ENCODE assay signal across 8 mouse cellular contexts in genomic region chr13:37778594-37779231, GRCm38 (mm10). TPM values are rescaled to one million over a fixed set of nuclear protein-coding genes. Genes with fewer than 3 reads are reported as not detected.
DNase-seq lines count a peak whose midpoint lies in the region; ATAC-seq and TF ChIP-seq lines count a peak whose summit lies in the region.

No protein-coding gene starts in this region.

- no peaks in the 10 kb centered on the region for H3K36me3 ChIP-seq in testis, adult 2 months (ENCODE audit: control insufficient read depth, insufficient read depth, low read length)
- H3K36me3 ChIP-seq in embryonic facial prominence, embryonic 11.5 days (replicated peaks; ENCODE audit: control insufficient read depth, insufficient read depth, low read depth, low read length): no peaks in the 10 kb centered on the region
- no peaks in the 10 kb centered on the region for H3K36me3 ChIP-seq in heart, embryonic 10.5 days
- H3K36me3 ChIP-seq in kidney, embryonic 14.5 days (ENCODE audit: control insufficient read depth, insufficient read depth, low read length): no peaks in the 10 kb centered on the region
- H3K36me3 ChIP-seq in liver, embryonic 12.5 days: no peaks in the 10 kb centered on the region
- H3K36me3 ChIP-seq in midbrain, postnatal 0 days (ENCODE audit: insufficient read depth, low read length): no peaks in the 10 kb centered on the region
- no peaks in the 10 kb centered on the region for H3K36me3 ChIP-seq in stomach, embryonic 15.5 days

- no peak for DNase-seq in testis, postnatal 14 days (ENCODE audit: low spot score)
- DNase-seq in embryonic facial prominence, embryonic 11.5 days (ENCODE audit: low spot score): peak; percentile 36
- no peak for DNase-seq in heart, embryonic 10.5 days (ENCODE audit: low spot score)
- peak; percentile 76 for DNase-seq in midbrain, postnatal 0 days (ENCODE audit: low spot score)

- H3K9me3 ChIP-seq in embryonic facial prominence, embryonic 11.5 days (replicated peaks; ENCODE audit: control insufficient read depth, low read length): no peaks in the 10 kb centered on the region
- H3K9me3 ChIP-seq in heart, embryonic 10.5 days: no peaks in the 10 kb centered on the region
- H3K9me3 ChIP-seq in kidney, embryonic 14.5 days (ENCODE audit: control insufficient read depth, low read length): no peaks in the 10 kb centered on the region
- no peaks in the 10 kb centered on the region for H3K9me3 ChIP-seq in liver, embryonic 12.5 days (replicated peaks)
- H3K9me3 ChIP-seq in midbrain, postnatal 0 days (ENCODE audit: low read length): no peaks in the 10 kb centered on the region
- no peaks in the 10 kb centered on the region for H3K9me3 ChIP-seq in stomach, embryonic 15.5 days

- no peak overlapping the region for H3K27ac ChIP-seq in testis, adult 2 months (ENCODE audit: control insufficient read depth, insufficient read depth, low read depth, low read length)
- no peak overlapping the region for H3K27ac ChIP-seq in embryonic facial prominence, embryonic 11.5 days (replicated peaks; ENCODE audit: low read depth, low read length)
- peak overlapping the region; percentile 84 for H3K27ac ChIP-seq in heart, embryonic 10.5 days
- no peak overlapping the region for H3K27ac ChIP-seq in kidney, embryonic 14.5 days (ENCODE audit: low read depth, low read length)
- H3K27ac ChIP-seq in liver, embryonic 12.5 days: peak overlapping the region; percentile 49
- peak overlapping the region; percentile 38 for H3K27ac ChIP-seq in midbrain, postnatal 0 days (ENCODE audit: low read depth, low read length)
- H3K27ac ChIP-seq in stomach, embryonic 15.5 days: peak overlapping the region; percentile 46; the same call in 1 of the 2 replicates

- no peak for TF ChIP-seq CTCF in testis, adult 2 months (IDR thresholded peaks at IDR 0.05; ENCODE audit: control insufficient read depth, insufficient read depth, insufficient replicate concordance, low read depth, low read length)
- no peak for TF ChIP-seq CTCF in midbrain, postnatal 0 days (IDR thresholded peaks at IDR 0.05)

- H3K27me3 ChIP-seq in testis, adult 2 months (ENCODE audit: control insufficient read depth, insufficient read depth, low read length): no peaks in the 10 kb centered on the region
- H3K27me3 ChIP-seq in embryonic facial prominence, embryonic 11.5 days (ENCODE audit: control insufficient read depth, insufficient read depth, low read length): peaks cover 12% of the 10 kb centered on the region
- H3K27me3 ChIP-seq in heart, embryonic 10.5 days (ENCODE audit: insufficient read depth, poor library complexity, severe bottlenecking): peaks cover 40% of the 10 kb centered on the region
- H3K27me3 ChIP-seq in kidney, embryonic 14.5 days (ENCODE audit: control insufficient read depth, insufficient read depth, low read length): peaks cover 9% of the 10 kb centered on the region
- peaks cover 33% of the 10 kb centered on the region for H3K27me3 ChIP-seq in liver, embryonic 12.5 days (replicated peaks)
- H3K27me3 ChIP-seq in midbrain, postnatal 0 days (ENCODE audit: insufficient read depth, low read length): peaks cover 3% of the 10 kb centered on the region
- no peaks in the 10 kb centered on the region for H3K27me3 ChIP-seq in stomach, embryonic 15.5 days (replicated peaks)

- H3K9ac ChIP-seq in embryonic facial prominence, embryonic 11.5 days (replicated peaks; ENCODE audit: low read length): peak overlapping the region; percentile 62
- H3K9ac ChIP-seq in kidney, embryonic 14.5 days (ENCODE audit: low read depth, low read length): peak overlapping the region; percentile 63
- H3K9ac ChIP-seq in liver, embryonic 12.5 days: peak overlapping the region; percentile 64
- peak overlapping the region; percentile 52 for H3K9ac ChIP-seq in midbrain, postnatal 0 days (replicated peaks; ENCODE audit: low read length, poor library complexity, severe bottlenecking)
- H3K9ac ChIP-seq in stomach, embryonic 15.5 days: peak overlapping the region; percentile 39; the same call in 1 of the 2 replicates

- peak overlapping the region; percentile 100 for H3K4me2 ChIP-seq in embryonic facial prominence, embryonic 11.5 days (ENCODE audit: low read depth, low read length)
- H3K4me2 ChIP-seq in kidney, embryonic 14.5 days (replicated peaks; ENCODE audit: low read depth, low read length): peak overlapping the region; percentile 100
- H3K4me2 ChIP-seq in liver, embryonic 12.5 days: peak overlapping the region; percentile 97
- H3K4me2 ChIP-seq in midbrain, postnatal 0 days (ENCODE audit: low read depth, low read length, poor library complexity, severe bottlenecking): peak overlapping the region; percentile 100
- H3K4me2 ChIP-seq in stomach, embryonic 15.5 days: peak overlapping the region; percentile 100

- no peak for TF ChIP-seq POLR2A in testis, adult 2 months (IDR thresholded peaks at IDR 0.05; ENCODE audit: control insufficient read depth, low read depth, low read length)

- peaks cover 9% of the 10 kb centered on the region for H3K4me1 ChIP-seq in testis, adult 2 months (ENCODE audit: control insufficient read depth, insufficient read depth, low read length)
- H3K4me1 ChIP-seq in embryonic facial prominence, embryonic 11.5 days (ENCODE audit: control insufficient read depth, insufficient read depth, low read length): no peaks in the 10 kb centered on the region
- H3K4me1 ChIP-seq in heart, embryonic 10.5 days: peaks cover 25% of the 10 kb centered on the region
- H3K4me1 ChIP-seq in kidney, embryonic 14.5 days (ENCODE audit: control insufficient read depth, insufficient read depth, low read length): no peaks in the 10 kb centered on the region; the same call in 1 of the 2 replicates
- peaks cover 28% of the 10 kb centered on the region for H3K4me1 ChIP-seq in liver, embryonic 12.5 days
- peaks cover 6% of the 10 kb centered on the region; the same call in 1 of the 2 replicates for H3K4me1 ChIP-seq in midbrain, postnatal 0 days (ENCODE audit: insufficient read depth, low read length)
- peaks cover 13% of the 10 kb centered on the region for H3K4me1 ChIP-seq in stomach, embryonic 15.5 days

- under 1% methylated on average over 31 of the region's 33 CpGs for WGBS in embryonic facial prominence, embryonic 11.5 days
- under 1% methylated on average over 33 of the region's 33 CpGs for WGBS in heart, embryonic 10.5 days
- WGBS in kidney, embryonic 14.5 days: under 1% methylated on average over 33 of the region's 33 CpGs
- WGBS in liver, embryonic 12.5 days (ENCODE audit: insufficient replicate concordance): 1% methylated on average over 33 of the region's 33 CpGs
- WGBS in midbrain, postnatal 0 days: under 1% methylated on average over 29 of the region's 33 CpGs
- under 1% methylated on average over 30 of the region's 33 CpGs for WGBS in stomach, embryonic 15.5 days

- peak; percentile 57 for ATAC-seq in embryonic facial prominence, embryonic 11.5 days (replicated peaks; ENCODE audit: insufficient number of reproducible peaks, low FRiP score, low TSS enrichment, low read depth)
- ATAC-seq in kidney, embryonic 14.5 days (ENCODE audit: low FRiP score, low TSS enrichment): peak; percentile 66
- peak; percentile 18; the same call in 1 of the 2 replicates for ATAC-seq in liver, embryonic 12.5 days
- ATAC-seq in midbrain, postnatal 0 days (ENCODE audit: low FRiP score): peak; percentile 79
- peak; percentile 53 for ATAC-seq in stomach, embryonic 15.5 days (ENCODE audit: insufficient read depth, low FRiP score, low read depth)

- H3K4me3 ChIP-seq in testis, adult 2 months (ENCODE audit: control insufficient read depth, low read depth, low read length): peak overlapping the region; percentile 74
- H3K4me3 ChIP-seq in embryonic facial prominence, embryonic 11.5 days (ENCODE audit: low read depth, low read length): peak overlapping the region; percentile 61
- peak overlapping the region; percentile 85 for H3K4me3 ChIP-seq in heart, embryonic 10.5 days
- H3K4me3 ChIP-seq in kidney, embryonic 14.5 days (ENCODE audit: low read length): peak overlapping the region; percentile 61
- H3K4me3 ChIP-seq in liver, embryonic 12.5 days: peak overlapping the region; percentile 63
- peak overlapping the region; percentile 61 for H3K4me3 ChIP-seq in midbrain, postnatal 0 days (ENCODE audit: low read depth, low read length)
- H3K4me3 ChIP-seq in stomach, embryonic 15.5 days (replicated peaks): peak overlapping the region; percentile 60

RNA-seq across cellular contexts. Expression of gene Rreb1, which starts 0.5 kb away (rescaled TPM):
- polyA plus RNA-seq in testis, adult 2 months (2012; rRNA removed): 4.6 and 5.3 TPM in 2 replicates
- 6.1 and 7.0 TPM in 2 replicates for polyA plus RNA-seq in embryonic facial prominence, embryonic 11.5 days (2014; fragmentation: Nextera tagmentation; extraction: Ambion mirVana)
- 12.1 and 14.3 TPM in 2 replicates for polyA plus RNA-seq in heart, embryonic 10.5 days (2016; fragmentation: Nextera tagmentation; extraction: Ambion mirVana)
- polyA plus RNA-seq in kidney, embryonic 14.5 days (2014; fragmentation: Nextera tagmentation; extraction: Ambion mirVana): 12.2 and 16.7 TPM in 2 replicates
- polyA plus RNA-seq in liver, embryonic 12.5 days (2016; fragmentation: Nextera tagmentation; extraction: Ambion mirVana): 8.8 and 10.2 TPM in 2 replicates
- 4.3 TPM in 2 replicates for total RNA-seq in midbrain, postnatal 0 days (2014; rRNA removed)
- polyA plus RNA-seq in midbrain, postnatal 0 days (2015; fragmentation: Nextera tagmentation; extraction: Ambion mirVana): 1.4 and 2.0 TPM in 2 replicates
- 12.8 and 16.0 TPM in 2 replicates for polyA plus RNA-seq in stomach, embryonic 15.5 days (2015; fragmentation: Nextera tagmentation; extraction: Ambion mirVana)

Comparison
In these comparisons a context has a peak if more than half of its experiments do, and no peak if none do; other contexts are left out.
1. H3K27ac ChIP-seq: peak in heart, embryonic 10.5 days (single experiment), liver, embryonic 12.5 days (single experiment), midbrain, postnatal 0 days (single experiment) and stomach, embryonic 15.5 days (single experiment); none in testis, adult 2 months (single experiment), embryonic facial prominence, embryonic 11.5 days (single experiment) and kidney, embryonic 14.5 days (single experiment).
2. DNase-seq: peak in embryonic facial prominence, embryonic 11.5 days (single experiment) and midbrain, postnatal 0 days (single experiment); none in testis, postnatal 14 days (single experiment) and heart, embryonic 10.5 days (single experiment).
3. ATAC-seq: peak in every context shown above with its lines; median percentile 79 in midbrain, postnatal 0 days; 66 in kidney, embryonic 14.5 days; 57 in embryonic facial prominence, embryonic 11.5 days; 53 in stomach, embryonic 15.5 days; 18 in liver, embryonic 12.5 days.
4. Peak in every context shown above with its lines, with median percentiles within 50 percentile points of each other: H3K4me3 ChIP-seq, H3K4me2 ChIP-seq and H3K9ac ChIP-seq.